Mouse (Mus musculus): ENCODE measurements at regions not wholly inside any gene's neighbourhood (a gene's known extent, or its start where the extent isn't known, plus 50 kb on each side); places are given as distances from the start of the nearest gene placed in this dataset.

DNA sequence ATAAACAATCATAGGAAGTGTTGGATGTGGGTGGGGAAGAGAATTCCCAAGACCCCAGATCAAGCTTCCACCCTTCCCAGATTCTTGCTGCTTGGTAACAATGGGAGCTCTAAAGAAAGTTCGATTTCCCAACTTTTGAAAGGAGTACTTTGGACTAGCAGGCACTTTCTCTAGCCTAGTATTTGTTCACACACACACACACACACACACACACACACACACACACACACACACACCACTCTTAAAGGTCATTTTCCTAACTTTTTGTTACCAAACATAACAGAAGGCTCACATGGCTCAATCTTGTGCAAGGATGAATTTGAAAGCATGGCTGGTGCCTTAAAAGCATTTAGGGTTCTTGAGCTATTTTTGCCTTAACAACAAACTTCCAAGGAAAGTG is 71.6 kb upstream of the Pgrmc2 start:
- TF ChIP-seq CTCF (IDR thresholded peaks at IDR 0.05; ENCODE audit: extremely low read depth, insufficient read length, insufficient replicate concordance, low read depth, low read length), result no peak
- TF ChIP-seq POLR2A (IDR thresholded peaks at IDR 0.05; ENCODE audit: low read depth, low read length), result no peak
